Mouse (Mus musculus): ENCODE results near the gene Cdhr1.
A peak's percentile ranks its signal among the peaks of the same experiment; 100 is the strongest.

- TF ChIP-seq EP300 (IDR thresholded peaks at IDR 0.05; ENCODE audit: low read depth in 1 of 2, low read length in 2 of 2): 0 out of 4 replicates have a peak, but pooled peaks of 1 of the 2 experiments have one; percentile 15
- TF ChIP-seq POLR2A (IDR thresholded peaks at IDR 0.05; ENCODE audit: control insufficient read depth in 1 of 2, insufficient read depth in 1 of 2, low read depth in 1 of 2, low read length in 2 of 2, poor library complexity in 1 of 2): no peak
- no peak for TF ChIP-seq MAX (IDR thresholded peaks at IDR 0.05; ENCODE audit: low read length)
- TF ChIP-seq CTCF (IDR thresholded peaks at IDR 0.05 in 2 of 3, conservative IDR thresholded peaks at IDR 0.05 in 1 of 3; ENCODE audit: control insufficient read depth in 1 of 3, insufficient read depth in 1 of 3, low read depth in 2 of 3, low read length in 3 of 3, poor library complexity in 1 of 3, severe bottlenecking in 1 of 3): no peak
- TF ChIP-seq ETS1 (IDR thresholded peaks at IDR 0.05; ENCODE audit: low read depth, low read length): no peak
- no peak for TF ChIP-seq TCF12 (IDR thresholded peaks at IDR 0.05; ENCODE audit: low read depth, low read length)
- no peak for TF ChIP-seq USF1 (IDR thresholded peaks at IDR 0.05; ENCODE audit: low read depth, low read length)
- peak; percentile 12; the same call in 1 of the 2 replicates for TF ChIP-seq HCFC1 (IDR thresholded peaks at IDR 0.05; ENCODE audit: low read depth, low read length)
- no peak for TF ChIP-seq MAFK (IDR thresholded peaks at IDR 0.05; ENCODE audit: borderline replicate concordance, low read depth, low read length)
- TF ChIP-seq TAL1 (IDR thresholded peaks at IDR 0.05; ENCODE audit: low read length): no peak
- no peak for TF ChIP-seq NRF1 (IDR thresholded peaks at IDR 0.05; ENCODE audit: insufficient read depth, low read depth, low read length, poor library complexity, severe bottlenecking)
These were observed 38.0 kb upstream of the Cdhr1 start for GRCm38 (mm10) chr14:37136110-37136509.
